Mouse (Mus musculus) MEL (cell line): ENCODE results near the gene Sugp2. TPM values are rescaled to one million over a fixed set of nuclear protein-coding genes. Genes with fewer than 3 reads are reported as not detected.

Experiments
- DNase-seq: peaks from one replicate; pipeline ENCODE4 v3.0.0; 2011; ENCODE audit warnings: low read depth, low spot score
- H3K27ac ChIP-seq: 2 replicates; pipeline ENCODE4 v1.5.1; 2012; ENCODE audit warnings: low read depth, mild to moderate bottlenecking, control low read depth, low read length, moderate library complexity; ENCODE audit not compliant: control insufficient read depth
- H3K27me3 ChIP-seq, 2 experiments: fragments of 150-350 bp in 1 of 2; sonication (generic) in 1 of 2; 2 replicates each; pipeline ENCODE4 v1.6.1; 2012; ENCODE audit warnings: low read length in 2 of 2, mild to moderate bottlenecking in 2 of 2, improper control_type of control experiment in 1 of 2, moderate library complexity in 1 of 2; ENCODE audit not compliant: insufficient read depth in 2 of 2, control insufficient read depth in 1 of 2
- H3K36me3 ChIP-seq, 2 experiments: 2 replicates each; pipeline ENCODE4 v1.6.1; 2012 to 2014; ENCODE audit warnings: low read length in 2 of 2, improper control_type of control experiment in 1 of 2, inconsistent platforms in 1 of 2, mild to moderate bottlenecking in 1 of 2; ENCODE audit not compliant: insufficient read depth in 2 of 2, control insufficient read depth in 1 of 2
- H3K4me1 ChIP-seq, 2 experiments: fragments of 150-350 bp in 1 of 2; sonication (generic) in 1 of 2; 2 replicates each; pipeline ENCODE4 v1.6.1; 2012; ENCODE audit warnings: low read length in 2 of 2, improper control_type of control experiment in 1 of 2, mild to moderate bottlenecking in 1 of 2; ENCODE audit not compliant: insufficient read depth in 2 of 2, control insufficient read depth in 1 of 2
- H3K4me3 ChIP-seq, 2 experiments: fragments of 150-350 bp in 1 of 2; sonication (generic) in 1 of 2; 2 replicates each; pipeline ENCODE4 v1.5.1; 2012; ENCODE audit warnings: low read depth in 2 of 2, low read length in 2 of 2, mild to moderate bottlenecking in 2 of 2, moderate library complexity in 2 of 2, control low read depth in 1 of 2, improper control_type of control experiment in 1 of 2; ENCODE audit not compliant: control insufficient read depth in 1 of 2, insufficient read depth in 1 of 2
- H3K79me2 ChIP-seq: 2 replicates; pipeline ENCODE4 v1.6.1; 2012; ENCODE audit warnings: mild to moderate bottlenecking, low read length, moderate library complexity; ENCODE audit not compliant: control insufficient read depth, poor library complexity, insufficient read depth
- H3K9ac ChIP-seq: 2 replicates; pipeline ENCODE4 v1.6.1; 2012; ENCODE audit warnings: low read depth, mild to moderate bottlenecking, control low read depth, low read length, moderate library complexity; ENCODE audit not compliant: control insufficient read depth, poor library complexity, severe bottlenecking
- H3K9me3 ChIP-seq: fragments of 150-350 bp; sonication (generic); replicated peaks from 2 replicates; pipeline ENCODE4 v1.6.1; 2012; ENCODE audit warnings: mild to moderate bottlenecking, low read length, improper control_type of control experiment, moderate library complexity; ENCODE audit not compliant: insufficient read depth
- BHLHE40 ChIP-seq: IDR thresholded peaks from 2 replicates; pipeline ENCODE4 v1.6.1; 2012; ENCODE audit warnings: low read depth, mild to moderate bottlenecking, inconsistent platforms, low read length, improper control_type of control experiment, borderline replicate concordance
- CHD1 ChIP-seq: IDR thresholded peaks from 2 replicates; pipeline ENCODE4 v1.6.1; 2012; ENCODE audit warnings: low read depth, mild to moderate bottlenecking, inconsistent platforms, low read length, improper control_type of control experiment
- CHD2 ChIP-seq: IDR thresholded peaks from 2 replicates; pipeline ENCODE4 v1.6.1; 2011; ENCODE audit warnings: low read length, improper control_type of control experiment
- CTCF ChIP-seq, 3 experiments: IDR thresholded peaks in 2 of 3; conservative IDR thresholded peaks in 1 of 3; 2 replicates each; pipeline ENCODE4 v1.5.1; 2011 to 2012; ENCODE audit warnings: low read length in 3 of 3, low read depth in 2 of 3, mild to moderate bottlenecking in 2 of 3, improper control_type of control experiment in 1 of 3, inconsistent platforms in 1 of 3, mixed read lengths in 1 of 3, moderate library complexity in 1 of 3; ENCODE audit not compliant: control insufficient read depth in 1 of 3, insufficient read depth in 1 of 3, poor library complexity in 1 of 3, severe bottlenecking in 1 of 3
- E2F4 ChIP-seq: IDR thresholded peaks from 2 replicates; pipeline ENCODE4 v1.6.1; 2011; ENCODE audit warnings: low read depth, low read length, improper control_type of control experiment, borderline replicate concordance
- ELF1 ChIP-seq: IDR thresholded peaks from 2 replicates; pipeline ENCODE4 v1.6.1; 2014; ENCODE audit warnings: low read depth, mild to moderate bottlenecking, inconsistent platforms, low read length, improper control_type of control experiment, moderate library complexity
- EP300 ChIP-seq, 2 experiments: IDR thresholded peaks; 2 replicates each; pipeline ENCODE4 v1.6.1; 2011; ENCODE audit warnings: improper control_type of control experiment in 2 of 2, low read length in 2 of 2, low read depth in 1 of 2, mild to moderate bottlenecking in 1 of 2
- ETS1 ChIP-seq: IDR thresholded peaks from 2 replicates; pipeline ENCODE4 v1.6.1; 2012; ENCODE audit warnings: low read depth, mild to moderate bottlenecking, inconsistent platforms, low read length, improper control_type of control experiment, moderate library complexity
- GABPA ChIP-seq: IDR thresholded peaks from 2 replicates; pipeline ENCODE4 v1.6.1; 2012; ENCODE audit warnings: low read depth, mild to moderate bottlenecking, inconsistent platforms, low read length, improper control_type of control experiment, moderate library complexity
- GATA1 ChIP-seq: IDR thresholded peaks from 2 replicates; pipeline ENCODE4 v1.6.1; 2011; ENCODE audit warnings: low read depth, low read length, improper control_type of control experiment
- HCFC1 ChIP-seq: IDR thresholded peaks from 2 replicates; pipeline ENCODE4 v1.6.1; 2012; ENCODE audit warnings: low read depth, mild to moderate bottlenecking, inconsistent platforms, low read length, improper control_type of control experiment, moderate library complexity
- JUND ChIP-seq: IDR thresholded peaks from 2 replicates; pipeline ENCODE4 v1.6.1; 2011; ENCODE audit warnings: low read depth, mild to moderate bottlenecking, improper control_type of control experiment, low read length
- KAT2A ChIP-seq: conservative IDR thresholded peaks from 2 replicates; pipeline ENCODE4 v1.6.1; 2012; ENCODE audit warnings: low read depth, low read length, improper control_type of control experiment, inconsistent platforms
- MAFK ChIP-seq: IDR thresholded peaks from 2 replicates; pipeline ENCODE4 v1.6.1; 2011; ENCODE audit warnings: low read depth, mild to moderate bottlenecking, low read length, improper control_type of control experiment, borderline replicate concordance
- MAX ChIP-seq: IDR thresholded peaks from 2 replicates; pipeline ENCODE4 v1.6.1; 2011; ENCODE audit warnings: low read length, improper control_type of control experiment
- MEF2A ChIP-seq: IDR thresholded peaks from 2 replicates; pipeline ENCODE4 v1.6.1; 2014; ENCODE audit warnings: low read depth, mild to moderate bottlenecking, inconsistent platforms, low read length, improper control_type of control experiment; ENCODE audit not compliant: poor library complexity, insufficient replicate concordance, severe bottlenecking; ENCODE audit errors: extremely low read depth
- MXI1 ChIP-seq: IDR thresholded peaks from 2 replicates; pipeline ENCODE4 v1.6.1; 2011; ENCODE audit warnings: mild to moderate bottlenecking, low read depth, low read length, improper control_type of control experiment
- MYB ChIP-seq: IDR thresholded peaks from 2 replicates; pipeline ENCODE4 v1.6.1; 2011; ENCODE audit warnings: mild to moderate bottlenecking, low read depth, low read length, improper control_type of control experiment
- MYC ChIP-seq: IDR thresholded peaks from 2 replicates; pipeline ENCODE4 v1.6.1; 2011; ENCODE audit warnings: low read depth, mild to moderate bottlenecking, low read length, improper control_type of control experiment, moderate library complexity
- NELFE ChIP-seq: IDR thresholded peaks from 2 replicates; pipeline ENCODE4 v1.6.1; 2011; ENCODE audit warnings: low read depth, low read length, improper control_type of control experiment
- POLR2A ChIP-seq, 2 experiments: IDR thresholded peaks; 2 replicates each; pipeline ENCODE4 v1.6.1; 2011 to 2012; ENCODE audit warnings: low read length in 2 of 2, mild to moderate bottlenecking in 2 of 2, control low read depth in 1 of 2, improper control_type of control experiment in 1 of 2, low read depth in 1 of 2, moderate library complexity in 1 of 2; ENCODE audit not compliant: control insufficient read depth in 1 of 2, insufficient read depth in 1 of 2, poor library complexity in 1 of 2
- POLR2AphosphoS2 ChIP-seq: IDR thresholded peaks from 2 replicates; pipeline ENCODE4 v1.6.1; 2011; ENCODE audit warnings: low read length, improper control_type of control experiment
- POLR2AphosphoS5 ChIP-seq: IDR thresholded peaks from 2 replicates; pipeline ENCODE4 v1.6.1; 2012; ENCODE audit warnings: low read depth, borderline replicate concordance, mild to moderate bottlenecking, inconsistent platforms, low read length, moderate library complexity, mixed read lengths
- RAD21 ChIP-seq: IDR thresholded peaks from 2 replicates; pipeline ENCODE4 v1.6.1; 2011; ENCODE audit warnings: mild to moderate bottlenecking, low read depth, low read length, improper control_type of control experiment
- RCOR1 ChIP-seq: IDR thresholded peaks from 2 replicates; pipeline ENCODE4 v1.6.1; 2012; ENCODE audit warnings: low read depth, mild to moderate bottlenecking, inconsistent platforms, low read length, improper control_type of control experiment
- SIN3A ChIP-seq: IDR thresholded peaks from 2 replicates; pipeline ENCODE4 v1.6.1; 2012; ENCODE audit warnings: low read length, improper control_type of control experiment, inconsistent platforms
- SMC3 ChIP-seq: IDR thresholded peaks from 2 replicates; pipeline ENCODE4 v1.6.1; 2011; ENCODE audit warnings: low read depth, low read length, improper control_type of control experiment
- TAL1 ChIP-seq: IDR thresholded peaks from 2 replicates; pipeline ENCODE4 v1.6.1; 2012; ENCODE audit warnings: mild to moderate bottlenecking, inconsistent platforms, low read length, moderate library complexity, mixed read lengths
- TCF12 ChIP-seq: IDR thresholded peaks from 2 replicates; pipeline ENCODE4 v1.6.1; 2014; ENCODE audit warnings: low read depth, mild to moderate bottlenecking, inconsistent platforms, low read length, improper control_type of control experiment, moderate library complexity
- UBTF ChIP-seq: IDR thresholded peaks from 2 replicates; pipeline ENCODE4 v1.6.1; 2012; ENCODE audit warnings: low read depth, mild to moderate bottlenecking, inconsistent platforms, low read length, improper control_type of control experiment, moderate library complexity, borderline replicate concordance; ENCODE audit not compliant: insufficient read depth
- USF1 ChIP-seq: IDR thresholded peaks from 2 replicates; pipeline ENCODE4 v1.6.1; 2014; ENCODE audit warnings: low read depth, mild to moderate bottlenecking, inconsistent platforms, low read length, improper control_type of control experiment, moderate library complexity
- USF2 ChIP-seq, 2 experiments: IDR thresholded peaks; 2 replicates each; pipeline ENCODE4 v1.6.1; 2011 to 2012; ENCODE audit warnings: improper control_type of control experiment in 2 of 2, low read length in 2 of 2, borderline replicate concordance in 1 of 2, inconsistent platforms in 1 of 2, low read depth in 1 of 2, mild to moderate bottlenecking in 1 of 2; ENCODE audit not compliant: insufficient read depth in 1 of 2
- ZC3H11A ChIP-seq: IDR thresholded peaks from 2 replicates; pipeline ENCODE4 v1.6.1; 2012; ENCODE audit warnings: low read depth, mild to moderate bottlenecking, inconsistent platforms, low read length, improper control_type of control experiment
- ZMIZ1 ChIP-seq: IDR thresholded peaks from 2 replicates; pipeline ENCODE4 v1.6.1; 2012; ENCODE audit warnings: low read depth, mild to moderate bottlenecking, inconsistent platforms, low read length, improper control_type of control experiment, moderate library complexity
- ZNF384 ChIP-seq: IDR thresholded peaks from 2 replicates; pipeline ENCODE4 v1.6.1; 2012; ENCODE audit warnings: low read depth, mild to moderate bottlenecking, inconsistent platforms, low read length, improper control_type of control experiment
- polyA plus RNA-seq, 2 experiments: library from polyadenylated mRNA; stranded (reverse) in 1 of 2; unstranded in 1 of 2; fragments of >175 nt in 1 of 2; fragments of >200 nt in 1 of 2; gene quantifications; 2 replicates each; pipeline versions ENCODE4 v1.2.1 to v1.2.4; 2012; ENCODE audit warnings: low replicate concordance in 2 of 2, low read depth in 1 of 2; ENCODE audit not compliant: insufficient read length in 2 of 2, insufficient read depth in 1 of 2, missing spikeins in 1 of 2
- total RNA-seq: library from RNA; depleted of rRNA; stranded (reverse); fragments of 300-350 nt; gene quantifications from 2 replicates; pipeline ENCODE4 v1.2.3, GENCODE M21; 2012

Sugp2 gene
- total and polyA plus RNA-seq, 3 experiments, result 23.9 to 27.4 TPM; not detected in 1

GRCm38 (mm10) chr8:70282603-70283135 lies 48.6 kb downstream of the Sugp2 start, which contains the start of gene Homer3:
Gene Homer3 (plus strand): TSS chr8:70282827.
- H3K9ac ChIP-seq, result peak within 1 kb of the TSS; percentile 97
- no peaks in the 10 kb centered on the region for H3K9me3 ChIP-seq
- H3K27ac ChIP-seq, result peak within 1 kb of the TSS; percentile 39; the same call in 1 of the 2 replicates
- H3K4me1 ChIP-seq, result peaks cover 0 to 10% of the 10 kb centered on the region in 2 experiments; a peak in 3 of 4 replicates
- DNase-seq, result peak; percentile 94
- H3K36me3 ChIP-seq, result peaks cover 0 to 2% of the 10 kb centered on the region in 2 experiments; a peak in 2 of 4 replicates
- H3K4me3 ChIP-seq, result peak within 1 kb of the TSS; percentile 89 to 90
- H3K79me2 ChIP-seq, result peaks cover 5% of the 10 kb centered on the region; the same call in 1 of the 2 replicates
- H3K27me3 ChIP-seq, result no peaks in the 10 kb centered on the region
- no peak for TF ChIP-seq MEF2A
- TF ChIP-seq SIN3A, result no peak; the same call in 1 of the 2 replicates
- TF ChIP-seq CHD2, result peak; percentile 58; the same call in 1 of the 2 replicates
- TF ChIP-seq KAT2A, result no peak; the same call in 1 of the 2 replicates
- TF ChIP-seq HCFC1, result peak; percentile 81
- TF ChIP-seq ZNF384, result 0 out of 2 replicates have a peak, but pooled peaks have one; percentile 18
- no peak for TF ChIP-seq POLR2AphosphoS5
- no peak; the same call in 1 of the 2 replicates for TF ChIP-seq RAD21
- TF ChIP-seq POLR2AphosphoS2, result no peak
- TF ChIP-seq USF2 (IDR thresholded peaks at IDR 0.05; ENCODE audit: borderline replicate concordance in 1 of 2, insufficient read depth in 1 of 2, low read depth in 1 of 2, low read length in 2 of 2), result no peak
- peak in 1 of 2 experiments; percentile 43; a peak in 2 of 4 replicates for TF ChIP-seq EP300 (IDR thresholded peaks at IDR 0.05; ENCODE audit: low read depth in 1 of 2, low read length in 2 of 2)
- no peak for TF ChIP-seq E2F4
- no peak for TF ChIP-seq JUND
- TF ChIP-seq MXI1, result peak; percentile 42; the same call in 1 of the 2 replicates
- TF ChIP-seq ETS1, result peak; percentile 36; the same call in 1 of the 2 replicates
- TF ChIP-seq RCOR1, result no peak
- TF ChIP-seq GABPA, result no peak
- peak; percentile 52; the same call in 1 of the 2 replicates for TF ChIP-seq UBTF
- no peak for TF ChIP-seq MAFK
- 0 out of 2 replicates have a peak, but pooled peaks have one; percentile 40 for TF ChIP-seq ZMIZ1
- peak in 2 of 3 experiments; percentile 81 to 99; a peak in 5 of 6 replicates for TF ChIP-seq CTCF (IDR thresholded peaks at IDR 0.05 in 2 of 3, conservative IDR thresholded peaks at IDR 0.05 in 1 of 3; ENCODE audit: control insufficient read depth in 1 of 3, insufficient read depth in 1 of 3, low read depth in 2 of 3, low read length in 3 of 3, poor library complexity in 1 of 3, severe bottlenecking in 1 of 3)
- TF ChIP-seq BHLHE40, result no peak
- TF ChIP-seq SMC3, result peak; percentile 46
- peak; percentile 62; the same call in 1 of the 2 replicates for TF ChIP-seq NELFE
- no peak for TF ChIP-seq MAX
- no peak for TF ChIP-seq USF1
- peak; percentile 78 for TF ChIP-seq ELF1
- no peak for TF ChIP-seq MYC
- no peak for TF ChIP-seq GATA1
- no peak; the same call in 1 of the 2 replicates for TF ChIP-seq MYB
- TF ChIP-seq ZC3H11A, result peak; percentile 1; the same call in 1 of the 2 replicates
- TF ChIP-seq CHD1, result no peak
- no peak for TF ChIP-seq TAL1
- peak; percentile 43 for TF ChIP-seq TCF12
- peak; percentile 35 to 76; a peak in 3 of 4 replicates for TF ChIP-seq POLR2A (IDR thresholded peaks at IDR 0.05; ENCODE audit: control insufficient read depth in 1 of 2, insufficient read depth in 1 of 2, low read depth in 1 of 2, low read length in 2 of 2, poor library complexity in 1 of 2)
